ENCODE assay signal across 8 mouse cellular contexts in genomic region chr4:124881341-124881908, GRCm38 (mm10). TPM values are rescaled to one million over a fixed set of nuclear protein-coding genes. Genes with fewer than 3 reads are reported as not detected.
DNase-seq lines count a peak whose midpoint lies in the region; ATAC-seq and TF ChIP-seq lines count a peak whose summit lies in the region.

No protein-coding gene starts in this region.

- no peak for TF ChIP-seq EP300 in ES-Bruce4 (IDR thresholded peaks at IDR 0.05; ENCODE audit: insufficient read depth, low read depth, low read length)

- H3K27ac ChIP-seq in ES-Bruce4 (ENCODE audit: insufficient read depth, low read length), result no peak overlapping the region
- H3K27ac ChIP-seq in embryonic facial prominence, embryonic 15.5 days (replicated peaks), result no peak overlapping the region
- peak overlapping the region; percentile 58; the same call in 1 of the 2 replicates for H3K27ac ChIP-seq in layer of hippocampus, adult 2 months
- no peak overlapping the region for H3K27ac ChIP-seq in stomach, embryonic 16.5 days (ENCODE audit: low read length)

- H3K9me3 ChIP-seq in ES-Bruce4 (replicated peaks; ENCODE audit: control insufficient read depth, insufficient read depth, low read length, poor library complexity, severe bottlenecking), result no peaks in the 10 kb centered on the region
- H3K9me3 ChIP-seq in embryonic facial prominence, embryonic 15.5 days (replicated peaks), result no peaks in the 10 kb centered on the region
- no peaks in the 10 kb centered on the region for H3K9me3 ChIP-seq in stomach, embryonic 16.5 days (replicated peaks; ENCODE audit: control insufficient read depth, low read length)

- H3K4me3 ChIP-seq in ES-Bruce4 (ENCODE audit: low read depth, low read length), result peak overlapping the region; percentile 91
- H3K4me3 ChIP-seq in embryonic facial prominence, embryonic 15.5 days (replicated peaks), result peak overlapping the region; percentile 36
- H3K4me3 ChIP-seq in layer of hippocampus, adult 2 months, result peak overlapping the region; percentile 72
- peak overlapping the region; percentile 30 for H3K4me3 ChIP-seq in stomach, embryonic 16.5 days (replicated peaks; ENCODE audit: low read length)

- no peak for TF ChIP-seq POLR2A in ES-Bruce4 (IDR thresholded peaks at IDR 0.05; ENCODE audit: insufficient read depth, low read length)

- TF ChIP-seq CTCF in ES-Bruce4 (IDR thresholded peaks at IDR 0.05; ENCODE audit: low read depth, low read length), result no peak
- TF ChIP-seq CTCF in layer of hippocampus, adult 2 months (conservative IDR thresholded peaks at IDR 0.05), result no peak

- WGBS in embryonic facial prominence, embryonic 15.5 days, result under 1% methylated on average over 37 of the region's 37 CpGs
- under 1% methylated on average over 37 of the region's 37 CpGs for WGBS in stomach, embryonic 16.5 days

- no peak overlapping the region for H3K9ac ChIP-seq in ES-Bruce4 (ENCODE audit: low read depth, poor library complexity, severe bottlenecking)
- H3K9ac ChIP-seq in embryonic facial prominence, embryonic 15.5 days, result 0 out of 2 replicates have a peak overlapping the region, but pooled peaks have one; percentile 18
- H3K9ac ChIP-seq in stomach, embryonic 16.5 days (ENCODE audit: low read length), result no peak overlapping the region

- no peaks in the 10 kb centered on the region for H3K36me3 ChIP-seq in ES-Bruce4 (ENCODE audit: control insufficient read depth, insufficient read depth, low read length, poor library complexity, severe bottlenecking)
- no peaks in the 10 kb centered on the region for H3K36me3 ChIP-seq in embryonic facial prominence, embryonic 15.5 days
- no peaks in the 10 kb centered on the region for H3K36me3 ChIP-seq in stomach, embryonic 16.5 days (ENCODE audit: control insufficient read depth, insufficient read depth, low read length)

- peak; percentile 81 for DNase-seq in MN1 (ENCODE audit: low spot score)
- DNase-seq in layer of hippocampus, adult 2 months (ENCODE audit: low spot score in 2 of 2), result peak; percentile 79 to 86
- DNase-seq in spleen, postnatal 10 days (ENCODE audit: low spot score in 2 of 2), result no peak

- H3K4me1 ChIP-seq in ES-Bruce4 (ENCODE audit: control insufficient read depth, insufficient read depth, low read length), result peaks cover 5% of the 10 kb centered on the region
- H3K4me1 ChIP-seq in embryonic facial prominence, embryonic 15.5 days, result peaks cover 10% of the 10 kb centered on the region
- H3K4me1 ChIP-seq in stomach, embryonic 16.5 days (ENCODE audit: control insufficient read depth, insufficient read depth, low read length), result no peaks in the 10 kb centered on the region

- H3K27me3 ChIP-seq in ES-Bruce4 (ENCODE audit: control insufficient read depth, insufficient read depth, low read length, poor library complexity, severe bottlenecking), result peaks cover 1% of the 10 kb centered on the region; the same call in 1 of the 2 replicates
- H3K27me3 ChIP-seq in embryonic facial prominence, embryonic 15.5 days, result peaks cover 63% of the 10 kb centered on the region
- H3K27me3 ChIP-seq in stomach, embryonic 16.5 days (ENCODE audit: control insufficient read depth, insufficient read depth, low read length), result peaks cover 47% of the 10 kb centered on the region

- peak overlapping the region; percentile 60 for H3K4me2 ChIP-seq in embryonic facial prominence, embryonic 15.5 days (replicated peaks)
- H3K4me2 ChIP-seq in stomach, embryonic 16.5 days (ENCODE audit: low read depth, low read length), result peak overlapping the region; percentile 46

- ATAC-seq in embryonic facial prominence, embryonic 15.5 days (ENCODE audit: insufficient number of reproducible peaks, low FRiP score, low TSS enrichment, low read depth), result peak; percentile 56; the same call in 1 of the 2 replicates
- ATAC-seq in megakaryocyte progenitor cell, adult 5-6 weeks (replicated peaks; ENCODE audit: poor library complexity), result 0 out of 2 replicates have a peak, but pooled peaks have one; percentile 18
- ATAC-seq in stomach, embryonic 16.5 days (ENCODE audit: insufficient read depth, low FRiP score), result no peak
- no peak for ATAC-seq in activated CD4-positive, CD25-positive, alpha-beta regulatory T cell, adult 4 months

RNA-seq across cellular contexts. Expression of gene Epha10, which starts 0.7 kb away (rescaled TPM):
- polyA plus RNA-seq in ES-Bruce4 (2011; ENCODE audit: insufficient read depth, insufficient read length, low read depth, missing spikeins), result 0.37 and 0.84 TPM in 2 replicates
- 0.04 and 0.09 TPM in 2 replicates for polyA plus RNA-seq in embryonic facial prominence, embryonic 15.5 days (2015; fragmentation: Nextera tagmentation; extraction: Ambion mirVana)
- total RNA-seq in layer of hippocampus, adult 2 months (2021), result 10 to 100 TPM; 42.5 to 51.3 TPM
- total RNA-seq in megakaryocyte progenitor cell, adult 5-6 weeks (2015), result not detected in 2 replicates
- not detected in 2 replicates for total RNA-seq in megakaryocyte progenitor cell, adult 5-6 weeks (2017)
- polyA plus RNA-seq in stomach, embryonic 16.5 days (2015; fragmentation: Nextera tagmentation; extraction: Ambion mirVana), result 0.09 and 0.14 TPM in 2 replicates
- polyA plus RNA-seq in activated CD4-positive, CD25-positive, alpha-beta regulatory T cell, adult 4 months (2017; shearing (Covaris generic)), result under 1 TPM in 1 of 2 experiments, not detected in 1; 0.30 TPM

RNA-seq across cellular contexts. Expression of gene Maneal, which starts 19.5 kb away (rescaled TPM):
- 3.8 and 4.8 TPM in 2 replicates for polyA plus RNA-seq in ES-Bruce4 (2011; ENCODE audit: insufficient read depth, insufficient read length, low read depth, missing spikeins)
- 1.2 and 1.5 TPM in 2 replicates for polyA plus RNA-seq in embryonic facial prominence, embryonic 15.5 days (2015; fragmentation: Nextera tagmentation; extraction: Ambion mirVana)
- total RNA-seq in layer of hippocampus, adult 2 months (2021), result 10 to 100 TPM; 52.3 to 54.4 TPM
- total RNA-seq in megakaryocyte progenitor cell, adult 5-6 weeks (2015), result 0.07 TPM in 1 of 2 replicates, not detected in the other
- total RNA-seq in megakaryocyte progenitor cell, adult 5-6 weeks (2017), result 0.14 and 0.17 TPM in 2 replicates
- polyA plus RNA-seq in stomach, embryonic 16.5 days (2015; fragmentation: Nextera tagmentation; extraction: Ambion mirVana), result 0.41 and 0.59 TPM in 2 replicates
- under 1 TPM; 0.17 to 0.20 TPM for polyA plus RNA-seq in activated CD4-positive, CD25-positive, alpha-beta regulatory T cell, adult 4 months (2017; shearing (Covaris generic))

RNA-seq across cellular contexts. Expression of gene 1110065P20Rik, which starts 30.4 kb away (rescaled TPM):
- 15.1 and 16.0 TPM in 2 replicates for polyA plus RNA-seq in ES-Bruce4 (2011; ENCODE audit: insufficient read depth, insufficient read length, low read depth, missing spikeins)
- 57.9 and 59.1 TPM in 2 replicates for polyA plus RNA-seq in embryonic facial prominence, embryonic 15.5 days (2015; fragmentation: Nextera tagmentation; extraction: Ambion mirVana)
- total RNA-seq in layer of hippocampus, adult 2 months (2021), result 10 to 100 TPM; 72.0 to 94.5 TPM
- 4.4 and 6.7 TPM in 2 replicates for total RNA-seq in megakaryocyte progenitor cell, adult 5-6 weeks (2015)
- 4.0 and 6.3 TPM in 2 replicates for total RNA-seq in megakaryocyte progenitor cell, adult 5-6 weeks (2017)
- polyA plus RNA-seq in stomach, embryonic 16.5 days (2015; fragmentation: Nextera tagmentation; extraction: Ambion mirVana), result 40.9 and 47.4 TPM in 2 replicates
- polyA plus RNA-seq in activated CD4-positive, CD25-positive, alpha-beta regulatory T cell, adult 4 months (2017; shearing (Covaris generic)), result 1 to 10 TPM; 3.9 to 8.0 TPM

RNA-seq across cellular contexts. Expression of gene Yrdc, which starts 30.9 kb away (rescaled TPM):
- polyA plus RNA-seq in ES-Bruce4 (2011; ENCODE audit: insufficient read depth, insufficient read length, low read depth, missing spikeins), result 41.9 and 48.4 TPM in 2 replicates
- 37.3 and 37.6 TPM in 2 replicates for polyA plus RNA-seq in embryonic facial prominence, embryonic 15.5 days (2015; fragmentation: Nextera tagmentation; extraction: Ambion mirVana)
- 10 to 100 TPM; 30.3 to 38.0 TPM for total RNA-seq in layer of hippocampus, adult 2 months (2021)
- total RNA-seq in megakaryocyte progenitor cell, adult 5-6 weeks (2015), result 56.7 and 58.5 TPM in 2 replicates
- 22.7 and 32.8 TPM in 2 replicates for total RNA-seq in megakaryocyte progenitor cell, adult 5-6 weeks (2017)
- polyA plus RNA-seq in stomach, embryonic 16.5 days (2015; fragmentation: Nextera tagmentation; extraction: Ambion mirVana), result 20.0 and 22.3 TPM in 2 replicates
- 1 to 10 TPM; 4.4 to 6.2 TPM for polyA plus RNA-seq in activated CD4-positive, CD25-positive, alpha-beta regulatory T cell, adult 4 months (2017; shearing (Covaris generic))

RNA-seq across cellular contexts. Expression of gene 9930104L06Rik, which starts 55.4 kb away (rescaled TPM):
- 9.5 and 15.2 TPM in 2 replicates for polyA plus RNA-seq in ES-Bruce4 (2011; ENCODE audit: insufficient read depth, insufficient read length, low read depth, missing spikeins)
- polyA plus RNA-seq in embryonic facial prominence, embryonic 15.5 days (2015; fragmentation: Nextera tagmentation; extraction: Ambion mirVana), result 12.4 and 16.7 TPM in 2 replicates
- 10 to 100 TPM; 22.1 to 23.6 TPM for total RNA-seq in layer of hippocampus, adult 2 months (2021)
- 4.4 and 6.5 TPM in 2 replicates for total RNA-seq in megakaryocyte progenitor cell, adult 5-6 weeks (2015)
- 7.9 and 9.1 TPM in 2 replicates for total RNA-seq in megakaryocyte progenitor cell, adult 5-6 weeks (2017)
- polyA plus RNA-seq in stomach, embryonic 16.5 days (2015; fragmentation: Nextera tagmentation; extraction: Ambion mirVana), result 10.9 and 11.8 TPM in 2 replicates
- polyA plus RNA-seq in activated CD4-positive, CD25-positive, alpha-beta regulatory T cell, adult 4 months (2017; shearing (Covaris generic)), result 1 to 10 TPM; 6.9 to 8.9 TPM

Comparison
In these comparisons a context has a peak if more than half of its experiments do, and no peak if none do; other contexts are left out.
1. H3K4me3 ChIP-seq: peak in every context shown above with its lines; median percentile 91 in ES-Bruce4; 72 in layer of hippocampus, adult 2 months; 36 in embryonic facial prominence, embryonic 15.5 days; 30 in stomach, embryonic 16.5 days.
2. DNase-seq: peak in MN1 (single experiment) and layer of hippocampus, adult 2 months (2 of 2); none in spleen, postnatal 10 days (0 of 2).
3. ATAC-seq: peak in embryonic facial prominence, embryonic 15.5 days (single experiment) and megakaryocyte progenitor cell, adult 5-6 weeks (single experiment); none in stomach, embryonic 16.5 days (single experiment) and activated CD4-positive, CD25-positive, alpha-beta regulatory T cell, adult 4 months (single experiment).